Mouse (Mus musculus) G1E-ER4 (cell line): ENCODE measurements around the gene Nek6. TPM values are rescaled to one million over a fixed set of nuclear protein-coding genes. Genes with fewer than 3 reads are reported as not detected.

Source experiments
- GATA1 ChIP-seq: IDR thresholded peaks from one replicate; pipeline ENCODE4 v1.8.0; 2012; ENCODE audit warnings: low read length, inconsistent platforms
- polyA plus RNA-seq: library from polyadenylated mRNA; stranded (reverse); fragments of >175 nt; gene quantifications from 2 replicates; pipeline ENCODE4 v1.2.3, GENCODE M21; 2012

The Nek6 gene
- polyA plus RNA-seq, 1 experiment, result 92.8 TPM

GRCm38 (mm10) chr2:38578602-38579521 lies 67.4 kb downstream of the Nek6 start:
- no peak for TF ChIP-seq GATA1

GRCm38 (mm10) chr2:38579528-38579927 lies 68.1 kb downstream of the Nek6 start:
- no peak for TF ChIP-seq GATA1

- no peak for TF ChIP-seq GATA1
Observed at GRCm38 (mm10) chr2:38583982-38584381, 72.5 kb downstream of the Nek6 start.

- no peak for TF ChIP-seq GATA1
Observed at GRCm38 (mm10) chr2:38584514-38585378, 73.3 kb downstream of the Nek6 start.

- no peak for TF ChIP-seq GATA1
Observed at GRCm38 (mm10) chr2:38585379-38585736, 73.9 kb downstream of the Nek6 start.

- no peak for TF ChIP-seq GATA1
Observed at GRCm38 (mm10) chr2:38586733-38587132, 75.3 kb downstream of the Nek6 start.

GRCm38 (mm10) chr2:38591751-38592459 lies 80.5 kb downstream of the Nek6 start:
- no peak for TF ChIP-seq GATA1

GRCm38 (mm10) chr2:38594874-38595273 lies 83.4 kb downstream of the Nek6 start:
- no peak for TF ChIP-seq GATA1

- TF ChIP-seq GATA1, result no peak
Observed at GRCm38 (mm10) chr2:38597896-38598295, 86.5 kb downstream of the Nek6 start.

- no peak for TF ChIP-seq GATA1
Observed at GRCm38 (mm10) chr2:38598395-38598794, 87.0 kb downstream of the Nek6 start.

GRCm38 (mm10) chr2:38600842-38601241 lies 89.4 kb downstream of the Nek6 start:
- TF ChIP-seq GATA1, result peak; percentile 61

- no peak for TF ChIP-seq GATA1
Observed at GRCm38 (mm10) chr2:38607716-38608115, 96.3 kb downstream of the Nek6 start.

GRCm38 (mm10) chr2:38608831-38609309 lies 97.4 kb downstream of the Nek6 start:
- TF ChIP-seq GATA1, result no peak

- TF ChIP-seq GATA1, result no peak
Observed at GRCm38 (mm10) chr2:38609310-38609709, 97.9 kb downstream of the Nek6 start.

- no peak for TF ChIP-seq GATA1
Observed at GRCm38 (mm10) chr2:38610161-38610560, 98.7 kb downstream of the Nek6 start.
